In the genomic region with DNA sequence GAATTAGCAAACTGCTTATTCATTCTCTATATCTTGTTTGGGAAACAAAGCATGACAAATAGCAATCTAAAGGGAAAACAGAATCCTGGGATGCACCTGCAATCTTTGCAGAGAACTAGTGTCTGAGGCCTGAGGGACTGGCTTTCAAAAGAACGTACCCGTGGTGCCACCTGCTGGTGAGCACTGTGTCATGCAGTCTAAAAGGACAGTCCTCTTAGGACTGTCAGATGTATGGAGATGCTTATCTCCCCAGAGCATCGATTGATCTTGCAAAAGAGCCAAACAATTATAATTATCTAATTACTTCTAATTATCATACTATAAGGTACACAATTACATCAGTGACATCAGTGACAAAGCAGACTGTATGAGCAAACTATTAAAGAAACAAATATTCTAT, we compare ENCODE assay signal across 8 mouse cellular contexts. TPM values are rescaled to one million over a fixed set of nuclear protein-coding genes. Genes with fewer than 3 reads are reported as not detected.
DNase-seq lines count a peak whose midpoint lies in the region; ATAC-seq and TF ChIP-seq lines count a peak whose summit lies in the region.

No protein-coding gene starts in this region.

- no peaks in the 10 kb centered on the region for H3K4me1 ChIP-seq in E14TG2a.4 (replicated peaks; ENCODE audit: low read depth, low read length)
- no peaks in the 10 kb centered on the region for H3K4me1 ChIP-seq in embryonic facial prominence, embryonic 10.5 days
- no peaks in the 10 kb centered on the region for H3K4me1 ChIP-seq in lung, embryonic 14.5 days (ENCODE audit: insufficient read depth)

- H3K4me3 ChIP-seq in E14TG2a.4 (replicated peaks; ENCODE audit: low read length): no peak overlapping the region
- H3K4me3 ChIP-seq in embryonic facial prominence, embryonic 10.5 days: no peak overlapping the region
- H3K4me3 ChIP-seq in lung, embryonic 14.5 days (ENCODE audit: low read depth, low read length): no peak overlapping the region

- no peaks in the 10 kb centered on the region for H3K36me3 ChIP-seq in E14TG2a.4 (ENCODE audit: insufficient read depth, low read length)
- no peaks in the 10 kb centered on the region for H3K36me3 ChIP-seq in embryonic facial prominence, embryonic 10.5 days (replicated peaks)
- H3K36me3 ChIP-seq in lung, embryonic 14.5 days (ENCODE audit: insufficient read depth): no peaks in the 10 kb centered on the region

- no peak overlapping the region for H3K27ac ChIP-seq in embryonic facial prominence, embryonic 10.5 days (replicated peaks)
- H3K27ac ChIP-seq in lung, embryonic 14.5 days (ENCODE audit: low read depth): no peak overlapping the region

- H3K9ac ChIP-seq in lung, embryonic 14.5 days: no peak overlapping the region

- 18% methylated on average over 3 of the region's 3 CpGs for WGBS in embryonic facial prominence, embryonic 10.5 days
- 5% methylated on average over 3 of the region's 3 CpGs for WGBS in lung, embryonic 14.5 days

- intact Hi-C loops in heart, postnatal 10 days (cut with DNase I): loop anchor here (1.0 to 2.0 kb wide), 2 partner anchors 140 to 651 kb away; no protein-coding TSS in a partner anchor

- no peaks in the 10 kb centered on the region for H3K9me3 ChIP-seq in E14TG2a.4 (ENCODE audit: low read length)
- H3K9me3 ChIP-seq in embryonic facial prominence, embryonic 10.5 days: no peaks in the 10 kb centered on the region
- no peaks in the 10 kb centered on the region for H3K9me3 ChIP-seq in lung, embryonic 14.5 days (ENCODE audit: low read depth, low read length)

- TF ChIP-seq CTCF in E14TG2a.4 (conservative IDR thresholded peaks at IDR 0.05; ENCODE audit: low read length): peak; percentile 78
- TF ChIP-seq CTCF in lung, embryonic 14.5 days (IDR thresholded peaks at IDR 0.05; ENCODE audit: low read depth): peak; percentile 92

- H3K4me2 ChIP-seq in lung, embryonic 14.5 days: no peak overlapping the region

- peak; percentile 74 to 85 for DNase-seq in adrenal gland, postnatal 36 days
- DNase-seq in embryonic facial prominence, embryonic 10.5 days (ENCODE audit: low spot score): peak; percentile 69
- peak; percentile 52 to 77 for DNase-seq in heart, postnatal 10 days
- DNase-seq in kidney, postnatal 4 days: peak; percentile 82 to 83
- DNase-seq in lung, embryonic 14.5 days: peak; percentile 86
- peak; percentile 50 for DNase-seq in ovary, postnatal 14 days (ENCODE audit: low spot score)
- peak; percentile 40 to 80 for DNase-seq in thymus, postnatal 10 days (ENCODE audit: low spot score in 2 of 2)

- no peaks in the 10 kb centered on the region for H3K27me3 ChIP-seq in E14TG2a.4 (ENCODE audit: insufficient read depth, low read length)
- H3K27me3 ChIP-seq in embryonic facial prominence, embryonic 10.5 days (replicated peaks; ENCODE audit: low read depth, poor library complexity, severe bottlenecking): no peaks in the 10 kb centered on the region
- no peaks in the 10 kb centered on the region for H3K27me3 ChIP-seq in lung, embryonic 14.5 days (ENCODE audit: insufficient read depth, low read length)

- no peak for ATAC-seq in lung, embryonic 14.5 days (ENCODE audit: insufficient read depth)

RNA-seq across cellular contexts. Expression of a gene that starts 25.4 kb away (rescaled TPM):
- total RNA-seq in adrenal gland, postnatal 36 days (2021): 1 to 10 TPM; 3.8 to 4.3 TPM
- polyA plus RNA-seq in embryonic facial prominence, embryonic 10.5 days (2016; fragmentation: Nextera tagmentation; extraction: Ambion mirVana): 5.5 and 5.8 TPM in 2 replicates
- total RNA-seq in heart, postnatal 10 days (2021): 10 to 100 TPM; 12.9 to 14.2 TPM
- polyA plus RNA-seq in lung, embryonic 14.5 days (2014; fragmentation: Nextera tagmentation; extraction: Ambion mirVana): 6.6 and 6.8 TPM in 2 replicates
